Mouse (Mus musculus): Measurements from ENCODE around the gene BC067074. TPM values are rescaled to one million over a fixed set of nuclear protein-coding genes. Genes with fewer than 3 reads are reported as not detected.
"Not testable (repeated sequence)": the region's sequence is repeated elsewhere in the genome, so short reads cannot be mapped to it uniquely, and the experiment has no call there.

Gene BC067074
- total RNA-seq, 2 experiments from 2014 or later: 0.88 to 1.1 TPM

- intact Hi-C loops (cut with DNase I): no loop called here
These were observed 66.7 kb downstream of the BC067074 start for GRCm38 (mm10) chr13:113359676-113360075.

GRCm38 (mm10) chr13:113365976-113366375, 73.0 kb downstream of the BC067074 start:
- no peak for DNase-seq (ENCODE audit: low spot score in 2 of 2)
- intact Hi-C loops (cut with DNase I): no loop called here

More at GRCm38 (mm10) chr13:113359676-113360075, 66.7 kb downstream of the BC067074 start:
- DNase-seq (ENCODE audit: low spot score in 2 of 2): no peak

- intact Hi-C loops (cut with DNase I): no loop called here
- no peak for DNase-seq (ENCODE audit: low spot score in 2 of 2)
These were observed 76.1 kb downstream of the BC067074 start for GRCm38 (mm10) chr13:113368931-113369579.

GRCm38 (mm10) chr13:113369622-113370021, 76.7 kb downstream of the BC067074 start:
- intact Hi-C loops (cut with DNase I): no loop called here
- no peak for DNase-seq (ENCODE audit: low spot score in 2 of 2)

GRCm38 (mm10) chr13:113373291-113374083, 80.5 kb downstream of the BC067074 start:
- intact Hi-C loops (cut with DNase I): no loop called here
- DNase-seq (ENCODE audit: low spot score in 2 of 2): no peak

GRCm38 (mm10) chr13:113374084-113374405, 81.1 kb downstream of the BC067074 start:
- no peak for DNase-seq (ENCODE audit: low spot score in 2 of 2)
- intact Hi-C loops (cut with DNase I): no loop called here

GRCm38 (mm10) chr13:113377631-113378030, 84.7 kb downstream of the BC067074 start:
- DNase-seq (ENCODE audit: low spot score in 2 of 2): no peak

GRCm38 (mm10) chr13:113378980-113379410, 86.0 kb downstream of the BC067074 start:
- intact Hi-C loops (cut with DNase I): no loop called here
- DNase-seq (ENCODE audit: low spot score in 2 of 2): peak; percentile 30

More at GRCm38 (mm10) chr13:113377631-113378030, 84.7 kb downstream of the BC067074 start:
- intact Hi-C loops (cut with DNase I): no loop called here

- DNase-seq (ENCODE audit: low spot score in 2 of 2): no peak
- intact Hi-C loops (cut with DNase I): no loop called here
These were observed 86.9 kb downstream of the BC067074 start for GRCm38 (mm10) chr13:113379766-113380309.

GRCm38 (mm10) chr13:113381710-113382109, 88.8 kb downstream of the BC067074 start:
- intact Hi-C loops (cut with DNase I): no loop called here

GRCm38 (mm10) chr13:113382201-113382600, 89.2 kb downstream of the BC067074 start:
- intact Hi-C loops (cut with DNase I): no loop called here
- DNase-seq (ENCODE audit: low spot score in 2 of 2): no peak

More at GRCm38 (mm10) chr13:113381710-113382109, 88.8 kb downstream of the BC067074 start:
- DNase-seq (ENCODE audit: low spot score in 2 of 2): no peak

GRCm38 (mm10) chr13:113382770-113383169, 89.8 kb downstream of the BC067074 start:
- intact Hi-C loops (cut with DNase I); DNase-seq (ENCODE audit: low spot score in 2 of 2): not testable (repeated sequence)

- intact Hi-C loops (cut with DNase I): no loop called here
- no peak for DNase-seq (ENCODE audit: low spot score in 2 of 2)
These were observed 100.4 kb downstream of the BC067074 start for GRCm38 (mm10) chr13:113393386-113393785.

GRCm38 (mm10) chr13:113394591-113394990, 101.6 kb downstream of the BC067074 start:
- peak; percentile 23 to 37 for DNase-seq (ENCODE audit: low spot score in 2 of 2)
- intact Hi-C loops (cut with DNase I): no loop called here

GRCm38 (mm10) chr13:113397006-113397520, 104.1 kb downstream of the BC067074 start:
- DNase-seq (ENCODE audit: low spot score in 2 of 2): no peak
- intact Hi-C loops (cut with DNase I): no loop called here

- no peak for DNase-seq (ENCODE audit: low spot score in 2 of 2)
- intact Hi-C loops (cut with DNase I): no loop called here
These were observed 108.5 kb downstream of the BC067074 start for GRCm38 (mm10) chr13:113401373-113402010.

GRCm38 (mm10) chr13:113403706-113404105, 110.7 kb downstream of the BC067074 start:
- DNase-seq (ENCODE audit: low spot score in 2 of 2): no peak
- intact Hi-C loops (cut with DNase I): no loop called here

- intact Hi-C loops (cut with DNase I): no loop called here
- no peak for DNase-seq (ENCODE audit: low spot score in 2 of 2)
These were observed 111.2 kb downstream of the BC067074 start for GRCm38 (mm10) chr13:113404172-113404571.

- intact Hi-C loops (cut with DNase I): no loop called here
These were observed 117.0 kb downstream of the BC067074 start for GRCm38 (mm10) chr13:113409941-113410340.

GRCm38 (mm10) chr13:113415527-113415926, 122.6 kb downstream of the BC067074 start:
- DNase-seq (ENCODE audit: low spot score in 2 of 2): no peak
- intact Hi-C loops (cut with DNase I): loop anchor here (5.0 kb wide), 1 partner anchor 202 kb away; the partner anchor contains the start of gene Snx18

More at GRCm38 (mm10) chr13:113409941-113410340, 117.0 kb downstream of the BC067074 start:
- DNase-seq (ENCODE audit: low spot score in 2 of 2): peak; percentile 61 to 65

Data from left cerebral cortex, postnatal 36 days (tissue).